Mouse (Mus musculus) left cerebral cortex, postnatal 14 days (tissue): ENCODE data around the gene Klk7. TPM values are rescaled to one million over a fixed set of nuclear protein-coding genes. Genes with fewer than 3 reads are reported as not detected.

Experiments used
- DNase-seq, 2 experiments: peaks; one replicate each; pipeline ENCODE4 v3.0.0; 2021 to 2022; ENCODE audit warnings: low spot score in 2 of 2, mixed read lengths in 1 of 2
- intact Hi-C: fragments of 180-260 bp; cut with DNase I; formaldehyde crosslinking; loops from one replicate; pipeline ENCODE4 v1.15.1; 2025
- total RNA-seq, 2 experiments: library from RNA; stranded (reverse); gene quantifications; 2 replicates each; pipeline ENCODE4 v1.2.3; 2021

The Klk7 gene
- total RNA-seq, 2 experiments from 2014 or later, result not detected

- intact Hi-C loops, result no loop called here
- DNase-seq, result no peak
These were observed 21.8 kb upstream of the Klk7 start for GRCm38 (mm10) chr7:43789295-43789694.

GRCm38 (mm10) chr7:43791591-43791990 is 19.5 kb upstream of the Klk7 start, which contains the start of gene Klk9:
Gene Klk9, plus strand, starts transcription at chr7:43791891.
- DNase-seq, result no peak
- intact Hi-C loops, result no loop called here

- no peak for DNase-seq
- intact Hi-C loops, result loop anchor here (5.0 kb wide), 1 partner anchor 96 kb away; no protein-coding TSS in a partner anchor
These were observed 14.7 kb upstream of the Klk7 start for GRCm38 (mm10) chr7:43796355-43796754.

GRCm38 (mm10) chr7:43797333-43797769 is 13.7 kb upstream of the Klk7 start, which contains the start of gene Klk8:
Gene Klk8, plus strand, starts transcription at chr7:43797577.
- DNase-seq, result no peak
- intact Hi-C loops, result loop anchor here (5.0 kb wide), 1 partner anchor 95 kb away; no protein-coding TSS in a partner anchor

GRCm38 (mm10) chr7:43797844-43798462 is 13.1 kb upstream of the Klk7 start:
- no peak for DNase-seq
- intact Hi-C loops, result loop anchor here (5.0 kb wide), 1 partner anchor 94 kb away; no protein-coding TSS in a partner anchor

GRCm38 (mm10) chr7:43799876-43800275 is 11.2 kb upstream of the Klk7 start:
- intact Hi-C loops, result loop anchor here (5.0 kb wide), 1 partner anchor 92 kb away; no protein-coding TSS in a partner anchor

GRCm38 (mm10) chr7:43815211-43815610 is 4.1 kb downstream of the Klk7 start:
- DNase-seq, result no peak
- intact Hi-C loops, result no loop called here

More at GRCm38 (mm10) chr7:43799876-43800275, 11.2 kb upstream of the Klk7 start:
- DNase-seq, result no peak

- intact Hi-C loops, result no loop called here
- no peak for DNase-seq
These were observed 5.7 kb downstream of the Klk7 start for GRCm38 (mm10) chr7:43816746-43817145.

- intact Hi-C loops, result no loop called here
- no peak for DNase-seq
These were observed 10.5 kb downstream of the Klk7 start for GRCm38 (mm10) chr7:43821581-43821980.

GRCm38 (mm10) chr7:43824199-43824598 is 13.1 kb downstream of the Klk7 start, which contains the start of gene Klk6:
Gene Klk6, plus strand, starts transcription at chr7:43824499.
- DNase-seq, result no peak
- intact Hi-C loops, result no loop called here

- intact Hi-C loops, result no loop called here
- DNase-seq, result no peak
These were observed 15.0 kb downstream of the Klk7 start for GRCm38 (mm10) chr7:43826056-43826455.

- DNase-seq, result no peak
- intact Hi-C loops, result no loop called here
These were observed 16.6 kb downstream of the Klk7 start for GRCm38 (mm10) chr7:43827706-43828105.

- intact Hi-C loops, result no loop called here
- no peak for DNase-seq
These were observed 17.9 kb downstream of the Klk7 start for GRCm38 (mm10) chr7:43829006-43829405.

GRCm38 (mm10) chr7:43841701-43842100 is 30.6 kb downstream of the Klk7 start, which contains the start of gene Klk5:
Gene Klk5, plus strand, starts transcription at chr7:43841971.
- DNase-seq, result no peak
- intact Hi-C loops, result no loop called here

GRCm38 (mm10) chr7:43843801-43844200 is 32.7 kb downstream of the Klk7 start:
- intact Hi-C loops, result no loop called here
- no peak for DNase-seq

- DNase-seq, result no peak
- intact Hi-C loops, result no loop called here
These were observed 40.5 kb downstream of the Klk7 start for GRCm38 (mm10) chr7:43851616-43852015.

GRCm38 (mm10) chr7:43854642-43855380 is 43.7 kb downstream of the Klk7 start:
- intact Hi-C loops, result no loop called here

GRCm38 (mm10) chr7:43855709-43856108 is 44.6 kb downstream of the Klk7 start:
- intact Hi-C loops, result no loop called here
- DNase-seq, result no peak

More at GRCm38 (mm10) chr7:43854642-43855380, 43.7 kb downstream of the Klk7 start:
- DNase-seq, result no peak

- intact Hi-C loops, result no loop called here
These were observed 45.2 kb downstream of the Klk7 start for GRCm38 (mm10) chr7:43856307-43856706.

GRCm38 (mm10) chr7:43857501-43857900 is 46.4 kb downstream of the Klk7 start:
- no peak for DNase-seq
- intact Hi-C loops, result no loop called here

More at GRCm38 (mm10) chr7:43856307-43856706, 45.2 kb downstream of the Klk7 start:
- DNase-seq, result no peak
